Mouse (Mus musculus) hindbrain, embryonic 12.5 days (tissue): ENCODE measurements at regions not wholly inside any gene's neighbourhood (a gene's known extent, or its start where the extent isn't known, plus 50 kb on each side); places are given as distances from the start of the nearest gene placed in this dataset.

Experiments
- ATAC-seq: fragments of 200-750 bp; cut with Nextera tagmentation; 2 replicates; pipeline ENCODE4 v1.8.0; 2017; ENCODE audit warnings: moderate TSS enrichment; ENCODE audit not compliant: low FRiP score
- H3K27ac ChIP-seq: fragments of 300-500 bp; sonication (generic); 2 replicates; pipeline ENCODE4 v1.5.1; 2016; ENCODE audit warnings: mild to moderate bottlenecking
- H3K27me3 ChIP-seq: fragments of 300-500 bp; sonication (generic); 2 replicates; pipeline ENCODE4 v1.6.1; 2016; ENCODE audit warnings: mild to moderate bottlenecking
- H3K36me3 ChIP-seq: fragments of 300-500 bp; sonication (generic); 2 replicates; pipeline ENCODE4 v1.6.1; 2016; ENCODE audit warnings: mild to moderate bottlenecking
- H3K4me1 ChIP-seq: fragments of 300-500 bp; sonication (generic); 2 replicates; pipeline ENCODE4 v1.6.1; 2016
- H3K4me2 ChIP-seq: fragments of 300-500 bp; sonication (generic); replicated peaks from 2 replicates; pipeline ENCODE4 v1.6.1; 2016; ENCODE audit warnings: mild to moderate bottlenecking
- H3K4me3 ChIP-seq: fragments of 300-500 bp; sonication (generic); 2 replicates; pipeline ENCODE4 v1.5.1; 2016; ENCODE audit warnings: mild to moderate bottlenecking
- H3K9ac ChIP-seq: fragments of 300-500 bp; sonication (generic); 2 replicates; pipeline ENCODE4 v1.6.1; 2016; ENCODE audit warnings: mild to moderate bottlenecking, moderate library complexity
- H3K9me3 ChIP-seq: fragments of 300-500 bp; sonication (generic); replicated peaks from 2 replicates; pipeline ENCODE4 v1.6.1; 2016; ENCODE audit warnings: mild to moderate bottlenecking
- whole genome bisulfite sequencing: fragments of 180-500 bp; shearing (Covaris S2); methylation state at CpG from one replicate; pipeline ENCODE4 v1.1.7; 2016; 5-methylcytosine and 5-hydroxymethylcytosine counted together

GRCm38 (mm10) chr13:44131916-44132315 is 347.3 kb downstream of the Cd83 start:
- ATAC-seq: no peak
- Histone ChIP-seq H3K9me3 (no peaks in the 10 kb centered on the region), H3K27ac (no peak overlapping the region), H3K9ac (no peak overlapping the region), H3K4me3 (no peak overlapping the region), H3K27me3 (no peaks in the 10 kb centered on the region), H3K4me2 (no peak overlapping the region), H3K36me3 (no peaks in the 10 kb centered on the region), H3K4me1 (peaks cover 7% of the 10 kb centered on the region; the same call in 1 of the 2 replicates)
- 79% methylated on average over 5 of the region's 5 CpGs for WGBS

- no peak overlapping the region for H3K27ac ChIP-seq
- 90% methylated on average over 4 of the region's 4 CpGs for WGBS
- no peak overlapping the region for H3K4me2 ChIP-seq
- no peak overlapping the region for H3K4me3 ChIP-seq
- no peak for ATAC-seq
- no peaks in the 10 kb centered on the region for H3K27me3 ChIP-seq
- no peaks in the 10 kb centered on the region for H3K9me3 ChIP-seq
- peaks cover 7% of the 10 kb centered on the region; the same call in 1 of the 2 replicates for H3K4me1 ChIP-seq
- H3K36me3 ChIP-seq: no peaks in the 10 kb centered on the region
- no peak overlapping the region for H3K9ac ChIP-seq
Measured at GRCm38 (mm10) chr13:44132510-44132909, 347.9 kb downstream of the Cd83 start.

- Histone ChIP-seq H3K36me3 (no peaks in the 10 kb centered on the region), H3K9ac (no peak overlapping the region), H3K4me3 (no peak overlapping the region), H3K27ac (no peak overlapping the region), H3K27me3 (no peaks in the 10 kb centered on the region), H3K4me1 (peaks cover 7% of the 10 kb centered on the region; the same call in 1 of the 2 replicates), H3K9me3 (no peaks in the 10 kb centered on the region), H3K4me2 (no peak overlapping the region)
- WGBS: 44% methylated on average over 9 of the region's 9 CpGs
- no peak; the same call in 1 of the 2 replicates for ATAC-seq
Measured at GRCm38 (mm10) chr13:44133436-44133835, 348.9 kb downstream of the Cd83 start.

- Histone ChIP-seq H3K9me3 (no peaks in the 10 kb centered on the region), H3K4me2 (no peak overlapping the region), H3K9ac (no peak overlapping the region), H3K4me3 (no peak overlapping the region), H3K4me1 (no peaks in the 10 kb centered on the region), H3K36me3 (no peaks in the 10 kb centered on the region), H3K27ac (no peak overlapping the region), H3K27me3 (no peaks in the 10 kb centered on the region)
- no peak for ATAC-seq
- 78% methylated on average over 5 of the region's 5 CpGs for WGBS
Measured at GRCm38 (mm10) chr13:44141181-44141580, 356.6 kb downstream of the Cd83 start.

- Histone ChIP-seq H3K4me2 (no peak overlapping the region), H3K9me3 (no peaks in the 10 kb centered on the region), H3K4me1 (no peaks in the 10 kb centered on the region), H3K27me3 (no peaks in the 10 kb centered on the region), H3K27ac (no peak overlapping the region), H3K36me3 (no peaks in the 10 kb centered on the region), H3K4me3 (no peak overlapping the region), H3K9ac (no peak overlapping the region)
- ATAC-seq: no peak
- 90% methylated on average over 4 of the region's 4 CpGs for WGBS
Measured at GRCm38 (mm10) chr13:44145441-44145840, 360.9 kb downstream of the Cd83 start.

- Histone ChIP-seq H3K4me3 (no peak overlapping the region), H3K9me3 (no peaks in the 10 kb centered on the region), H3K4me2 (no peak overlapping the region), H3K4me1 (no peaks in the 10 kb centered on the region), H3K27ac (no peak overlapping the region), H3K9ac (no peak overlapping the region), H3K36me3 (no peaks in the 10 kb centered on the region), H3K27me3 (no peaks in the 10 kb centered on the region; the same call in 1 of the 2 replicates)
- no peak for ATAC-seq
- WGBS: 82% methylated on average over 5 of the region's 5 CpGs
Measured at GRCm38 (mm10) chr13:44147841-44148240, 363.3 kb downstream of the Cd83 start.

- Histone ChIP-seq H3K4me2 (no peak overlapping the region), H3K4me1 (no peaks in the 10 kb centered on the region), H3K27ac (no peak overlapping the region), H3K9me3 (peaks cover 7% of the 10 kb centered on the region), H3K36me3 (no peaks in the 10 kb centered on the region), H3K27me3 (no peaks in the 10 kb centered on the region; the same call in 1 of the 2 replicates), H3K9ac (no peak overlapping the region), H3K4me3 (no peak overlapping the region)
- WGBS: 89% methylated on average over 3 of the region's 3 CpGs
- ATAC-seq: no peak
Measured at GRCm38 (mm10) chr13:44149499-44149898, 364.9 kb downstream of the Cd83 start.

- no peak overlapping the region for H3K9ac ChIP-seq
Measured at GRCm38 (mm10) chr13:44151526-44151925, 367.0 kb downstream of the Cd83 start.

GRCm38 (mm10) chr13:44152806-44153613 is 368.4 kb downstream of the Cd83 start:
- Histone ChIP-seq H3K36me3 (no peaks in the 10 kb centered on the region), H3K27ac (no peak overlapping the region), H3K4me2 (no peak overlapping the region), H3K4me1 (no peaks in the 10 kb centered on the region), H3K27me3 (no peaks in the 10 kb centered on the region; the same call in 1 of the 2 replicates), H3K9me3 (peaks cover 7% of the 10 kb centered on the region), H3K4me3 (no peak overlapping the region), H3K9ac (no peak overlapping the region)
- ATAC-seq: no peak
- WGBS: 74% methylated on average over 10 of the region's 10 CpGs

More at GRCm38 (mm10) chr13:44151526-44151925, 367.0 kb downstream of the Cd83 start:
- no peaks in the 10 kb centered on the region for H3K36me3 ChIP-seq
- H3K4me2 ChIP-seq: no peak overlapping the region
- no peak overlapping the region for H3K4me3 ChIP-seq
- peaks cover 7% of the 10 kb centered on the region for H3K9me3 ChIP-seq
- H3K27me3 ChIP-seq: no peaks in the 10 kb centered on the region; the same call in 1 of the 2 replicates
- H3K4me1 ChIP-seq: no peaks in the 10 kb centered on the region
- ATAC-seq: no peak
- H3K27ac ChIP-seq: no peak overlapping the region
- 85% methylated on average over 6 of the region's 6 CpGs for WGBS

- Histone ChIP-seq H3K9ac (no peak overlapping the region), H3K4me3 (no peak overlapping the region), H3K4me2 (no peak overlapping the region), H3K27me3 (no peaks in the 10 kb centered on the region; the same call in 1 of the 2 replicates), H3K27ac (no peak overlapping the region), H3K9me3 (peaks cover 7% of the 10 kb centered on the region), H3K36me3 (no peaks in the 10 kb centered on the region), H3K4me1 (no peaks in the 10 kb centered on the region)
- 93% methylated on average over 5 of the region's 5 CpGs for WGBS
- no peak for ATAC-seq
Measured at GRCm38 (mm10) chr13:44153784-44154183, 369.2 kb downstream of the Cd83 start.

GRCm38 (mm10) chr13:44155956-44156355 is 371.4 kb downstream of the Cd83 start:
- no peak overlapping the region for H3K9ac ChIP-seq
- ATAC-seq: no peak
- 91% methylated on average over 4 of the region's 4 CpGs for WGBS
- H3K4me1 ChIP-seq: no peaks in the 10 kb centered on the region
- H3K4me2 ChIP-seq: no peak overlapping the region
- H3K27ac ChIP-seq: no peak overlapping the region
- no peaks in the 10 kb centered on the region for H3K36me3 ChIP-seq
- no peaks in the 10 kb centered on the region; the same call in 1 of the 2 replicates for H3K27me3 ChIP-seq
- H3K9me3 ChIP-seq: peaks cover 10% of the 10 kb centered on the region
- H3K4me3 ChIP-seq: no peak overlapping the region

- H3K36me3 ChIP-seq: no peaks in the 10 kb centered on the region
- peaks cover 10% of the 10 kb centered on the region for H3K9me3 ChIP-seq
- no peak overlapping the region for H3K27ac ChIP-seq
- 84% methylated on average over 3 of the region's 3 CpGs for WGBS
- no peaks in the 10 kb centered on the region for H3K4me1 ChIP-seq
- H3K4me3 ChIP-seq: no peak overlapping the region
- no peak overlapping the region for H3K9ac ChIP-seq
- no peaks in the 10 kb centered on the region for H3K27me3 ChIP-seq
- ATAC-seq: no peak
- H3K4me2 ChIP-seq: no peak overlapping the region
Measured at GRCm38 (mm10) chr13:44156546-44156945, 372.0 kb downstream of the Cd83 start.

GRCm38 (mm10) chr13:44157236-44157635 is 372.7 kb downstream of the Cd83 start:
- Histone ChIP-seq H3K9me3 (peaks cover 10% of the 10 kb centered on the region), H3K4me2 (no peak overlapping the region), H3K36me3 (no peaks in the 10 kb centered on the region), H3K27ac (no peak overlapping the region), H3K27me3 (no peaks in the 10 kb centered on the region), H3K9ac (no peak overlapping the region), H3K4me1 (no peaks in the 10 kb centered on the region), H3K4me3 (no peak overlapping the region)
- WGBS: 84% methylated on average over 4 of the region's 4 CpGs
- ATAC-seq: no peak
